ENCODE assay signal across 11 mouse cellular contexts in genomic region chr10:18471648-18472047, GRCm38 (mm10).
DNase-seq lines count a peak whose midpoint lies in the region; ATAC-seq lines count a peak whose summit lies in the region.
"Had no signal": no experiment of that assay in that cellular context is flagged by ENCODE, and none has a peak within 500 bp of the region (broad histone marks: within the 10 kb centered on the region; RNA-seq: fewer than 3 reads in every experiment).

No protein-coding gene starts in this region.

- H3K9me3 ChIP-seq in limb, embryonic 12.5 days, result no peaks in the 10 kb centered on the region
- no peaks in the 10 kb centered on the region for H3K9me3 ChIP-seq in limb, embryonic 10.5 days (replicated peaks)
- H3K9me3 ChIP-seq in forebrain, embryonic 14.5 days (replicated peaks; ENCODE audit: control insufficient read depth, low read length), result no peaks in the 10 kb centered on the region
- H3K9me3 ChIP-seq in intestine, embryonic 15.5 days, result no peaks in the 10 kb centered on the region
- H3K9me3 ChIP-seq in neural tube, embryonic 12.5 days, result no peaks in the 10 kb centered on the region

- H3K4me2 ChIP-seq in limb, embryonic 12.5 days, result no peak overlapping the region
- peak overlapping the region; percentile 2; the same call in 1 of the 2 replicates for H3K4me2 ChIP-seq in forebrain, embryonic 14.5 days (ENCODE audit: low read length)
- peak overlapping the region; percentile 44; the same call in 1 of the 2 replicates for H3K4me2 ChIP-seq in intestine, embryonic 15.5 days (replicated peaks)
- H3K4me2 ChIP-seq in neural tube, embryonic 12.5 days (replicated peaks), result peak overlapping the region; percentile 65

- H3K36me3 ChIP-seq in limb, embryonic 12.5 days, result peaks cover 7% of the 10 kb centered on the region; the same call in 1 of the 2 replicates
- peaks cover 6% of the 10 kb centered on the region for H3K36me3 ChIP-seq in limb, embryonic 10.5 days
- peaks cover 10% of the 10 kb centered on the region; the same call in 1 of the 2 replicates for H3K36me3 ChIP-seq in forebrain, embryonic 14.5 days (ENCODE audit: control insufficient read depth, insufficient read depth, low read length)
- no peaks in the 10 kb centered on the region for H3K36me3 ChIP-seq in intestine, embryonic 15.5 days
- H3K36me3 ChIP-seq in neural tube, embryonic 12.5 days, result peaks cover 10% of the 10 kb centered on the region

- no peak overlapping the region for H3K4me3 ChIP-seq in limb, embryonic 12.5 days (replicated peaks)
- H3K4me3 ChIP-seq in limb, embryonic 10.5 days, result no peak overlapping the region
- H3K4me3 ChIP-seq in forebrain, embryonic 14.5 days (ENCODE audit: low read depth, low read length), result no peak overlapping the region
- H3K4me3 ChIP-seq in intestine, embryonic 15.5 days (replicated peaks), result no peak overlapping the region
- no peak overlapping the region; the same call in 1 of the 2 replicates for H3K4me3 ChIP-seq in neural tube, embryonic 12.5 days

- WGBS in limb, embryonic 12.5 days, result 73% methylated on average over 5 of the region's 5 CpGs
- 94% methylated on average over 5 of the region's 5 CpGs for WGBS in limb, embryonic 10.5 days
- 82% methylated on average over 5 of the region's 5 CpGs for WGBS in forebrain, embryonic 14.5 days
- 74% methylated on average over 5 of the region's 5 CpGs for WGBS in intestine, embryonic 15.5 days
- 79% methylated on average over 5 of the region's 5 CpGs for WGBS in neural tube, embryonic 12.5 days

- peaks cover 35% of the 10 kb centered on the region for H3K4me1 ChIP-seq in limb, embryonic 12.5 days (replicated peaks)
- peaks cover 27% of the 10 kb centered on the region for H3K4me1 ChIP-seq in limb, embryonic 10.5 days
- peaks cover 36% of the 10 kb centered on the region for H3K4me1 ChIP-seq in forebrain, embryonic 14.5 days (ENCODE audit: control insufficient read depth, insufficient read depth, low read length)
- H3K4me1 ChIP-seq in intestine, embryonic 15.5 days (replicated peaks), result peaks cover 10% of the 10 kb centered on the region; the same call in 1 of the 2 replicates
- H3K4me1 ChIP-seq in neural tube, embryonic 12.5 days, result peaks cover 35% of the 10 kb centered on the region

- no peaks in the 10 kb centered on the region for H3K27me3 ChIP-seq in limb, embryonic 12.5 days
- H3K27me3 ChIP-seq in limb, embryonic 10.5 days (ENCODE audit: low read depth, poor library complexity, severe bottlenecking), result no peaks in the 10 kb centered on the region
- H3K27me3 ChIP-seq in forebrain, embryonic 14.5 days (replicated peaks; ENCODE audit: control insufficient read depth, insufficient read depth, low read length), result no peaks in the 10 kb centered on the region
- H3K27me3 ChIP-seq in intestine, embryonic 15.5 days (replicated peaks), result no peaks in the 10 kb centered on the region
- H3K27me3 ChIP-seq in neural tube, embryonic 12.5 days (replicated peaks), result no peaks in the 10 kb centered on the region
- H3K27me3 ChIP-seq: CH12.LX had no signal

- no peak for ATAC-seq in limb, embryonic 12.5 days (ENCODE audit: insufficient number of reproducible peaks, insufficient read depth, low FRiP score, low TSS enrichment, low read depth)
- no peak for ATAC-seq in forebrain, embryonic 14.5 days
- ATAC-seq in intestine, embryonic 15.5 days, result no peak; the same call in 1 of the 2 replicates
- no peak for ATAC-seq in neural tube, embryonic 12.5 days (ENCODE audit: low FRiP score, low read depth)

- H3K9ac ChIP-seq in limb, embryonic 12.5 days (replicated peaks), result no peak overlapping the region
- H3K9ac ChIP-seq in forebrain, embryonic 14.5 days (ENCODE audit: low read length), result no peak overlapping the region
- no peak overlapping the region for H3K9ac ChIP-seq in intestine, embryonic 15.5 days
- H3K9ac ChIP-seq in neural tube, embryonic 12.5 days, result peak overlapping the region; percentile 29; the same call in 1 of the 2 replicates

- DNase-seq in limb, embryonic 10.5 days (ENCODE audit: low spot score), result no peak
- no peak for DNase-seq in forebrain, embryonic 14.5 days (ENCODE audit: low spot score)
- no peak for DNase-seq in spleen, adult 18-20 months
- no peak for DNase-seq in adrenal gland, postnatal 4 days (ENCODE audit: low spot score in 2 of 2)
- no peak for DNase-seq in urinary bladder, adult 2 months (ENCODE audit: low spot score)
- DNase-seq: cerebellum, postnatal 25 days; lung, adult 2 months had no signal

- H3K27ac ChIP-seq in limb, embryonic 12.5 days, result peak overlapping the region; percentile 2; the same call in 1 of the 2 replicates
- H3K27ac ChIP-seq in limb, embryonic 10.5 days, result no peak overlapping the region
- no peak overlapping the region for H3K27ac ChIP-seq in forebrain, embryonic 14.5 days (ENCODE audit: low read depth, low read length)
- no peak overlapping the region for H3K27ac ChIP-seq in intestine, embryonic 15.5 days
- no peak overlapping the region for H3K27ac ChIP-seq in neural tube, embryonic 12.5 days
